Mouse (Mus musculus) forebrain, embryonic 14.5 days (tissue): ENCODE results near the gene Rnf186. TPM values are rescaled to one million over a fixed set of nuclear protein-coding genes. Genes with fewer than 3 reads are reported as not detected.
"Not testable (repeated sequence)": the region's sequence is repeated elsewhere in the genome, so short reads cannot be mapped to it uniquely, and the experiment has no call there.

Experiments used
- ATAC-seq: fragments of 200-750 bp; cut with Nextera tagmentation; 2 replicates; pipeline ENCODE4 v1.8.0; 2017; ENCODE audit warnings: mild to moderate bottlenecking, moderate library complexity
- DNase-seq: peaks from one replicate; pipeline ENCODE4 v3.0.0-alpha.2; 2015; ENCODE audit warnings: low spot score
- H3K27ac ChIP-seq: fragments of 300-500 bp; sonication (generic); 2 replicates; pipeline ENCODE4 v1.5.1; 2014; ENCODE audit warnings: low read depth, mild to moderate bottlenecking, control low read depth, low read length, moderate library complexity
- H3K27me3 ChIP-seq: fragments of 300-500 bp; sonication (generic); replicated peaks from 2 replicates; pipeline ENCODE4 v1.6.1; 2014; ENCODE audit warnings: low read length, control low read depth, mixed read lengths; ENCODE audit not compliant: control insufficient read depth, insufficient read depth
- H3K36me3 ChIP-seq: fragments of 300-500 bp; sonication (generic); 2 replicates; pipeline ENCODE4 v1.6.1; 2014; ENCODE audit warnings: low read length, control low read depth; ENCODE audit not compliant: control insufficient read depth, insufficient read depth
- H3K4me1 ChIP-seq: fragments of 300-500 bp; sonication (generic); 2 replicates; pipeline ENCODE4 v1.6.1; 2014; ENCODE audit warnings: antibody characterized with exemption, low read length, control low read depth; ENCODE audit not compliant: control insufficient read depth, insufficient read depth
- H3K4me2 ChIP-seq: fragments of 300-500 bp; sonication (generic); 2 replicates; pipeline ENCODE4 v1.6.1; 2014; ENCODE audit warnings: mild to moderate bottlenecking, control low read depth, low read length
- H3K4me3 ChIP-seq: fragments of 300-500 bp; sonication (generic); 2 replicates; pipeline ENCODE4 v1.5.1; 2014; ENCODE audit warnings: low read depth, low read length, control low read depth
- H3K9ac ChIP-seq: fragments of 300-500 bp; sonication (generic); 2 replicates; pipeline ENCODE4 v1.6.1; 2014; ENCODE audit warnings: mild to moderate bottlenecking, low read length, control low read depth, moderate library complexity
- H3K9me3 ChIP-seq: fragments of 300-500 bp; sonication (generic); replicated peaks from 2 replicates; pipeline ENCODE4 v1.6.1; 2016; ENCODE audit warnings: low read length, control low read depth, mixed read lengths; ENCODE audit not compliant: control insufficient read depth
- WGBS: fragments of 180-500 bp; shearing (Covaris S2); extraction: QIAGEN DNeasy Blood & Tissue Kit; methylation state at CpG from one replicate; pipeline ENCODE4 v1.1.7; 2014; 5-methylcytosine and 5-hydroxymethylcytosine counted together
- polyA plus RNA-seq: library from polyadenylated mRNA; unstranded; fragments of >200 nt; fragmentation: Nextera tagmentation; extraction: Ambion mirVana; gene quantifications from 2 replicates; pipeline ENCODE4 v1.2.1, GENCODE M21; 2014

The Rnf186 gene
- polyA plus RNA-seq, 1 experiment from 2014 or later = not detected

- Histone ChIP-seq H3K4me3 (no peak overlapping the region), H3K4me2 (no peak overlapping the region), H3K9ac (no peak overlapping the region), H3K9me3 (no peaks in the 10 kb centered on the region), H3K27me3 (no peaks in the 10 kb centered on the region), H3K4me1 (peaks cover 5% of the 10 kb centered on the region; the same call in 1 of the 2 replicates), H3K36me3 (no peaks in the 10 kb centered on the region), H3K27ac (no peak overlapping the region)
- ATAC-seq (no peak), DNase-seq (no peak)
- WGBS = 94% methylated on average over 15 of the region's 15 CpGs
These were observed 573 bp downstream of the Rnf186 start for GRCm38 (mm10) chr4:138967485-138967884.

- ATAC-seq = no peak
These were observed 2.1 kb downstream of the Rnf186 start for GRCm38 (mm10) chr4:138968772-138969556.

GRCm38 (mm10) chr4:138969736-138970135 lies 2.8 kb downstream of the Rnf186 start:
- ATAC-seq (no peak), DNase-seq (no peak)
- H3K27me3 ChIP-seq = no peaks in the 10 kb centered on the region
- WGBS = 64% methylated on average over 9 of the region's 9 CpGs
- peaks cover 8% of the 10 kb centered on the region; the same call in 1 of the 2 replicates for H3K4me1 ChIP-seq
- no peaks in the 10 kb centered on the region for H3K36me3 ChIP-seq
- H3K9me3 ChIP-seq = no peaks in the 10 kb centered on the region
- no peak overlapping the region for H3K4me2 ChIP-seq
- no peak overlapping the region for H3K9ac ChIP-seq
- no peak overlapping the region for H3K4me3 ChIP-seq
- H3K27ac ChIP-seq = no peak overlapping the region

More at GRCm38 (mm10) chr4:138968772-138969556, 2.1 kb downstream of the Rnf186 start:
- H3K4me3 ChIP-seq = no peak overlapping the region
- H3K9me3 ChIP-seq = no peaks in the 10 kb centered on the region
- no peak overlapping the region for H3K9ac ChIP-seq
- no peak for DNase-seq
- H3K4me1 ChIP-seq = peaks cover 8% of the 10 kb centered on the region; the same call in 1 of the 2 replicates
- WGBS = 82% methylated on average over 16 of the region's 16 CpGs
- H3K36me3 ChIP-seq = no peaks in the 10 kb centered on the region
- H3K27ac ChIP-seq = no peak overlapping the region
- no peak overlapping the region for H3K4me2 ChIP-seq
- H3K27me3 ChIP-seq = no peaks in the 10 kb centered on the region

- no peak overlapping the region for H3K9ac ChIP-seq
- 89% methylated on average over 6 of the region's 6 CpGs for WGBS
- no peak for ATAC-seq
- no peak overlapping the region for H3K4me2 ChIP-seq
- no peaks in the 10 kb centered on the region for H3K9me3 ChIP-seq
- H3K27ac ChIP-seq = no peak overlapping the region
- H3K4me3 ChIP-seq = no peak overlapping the region
- no peak for DNase-seq
- no peaks in the 10 kb centered on the region for H3K27me3 ChIP-seq
- H3K4me1 ChIP-seq = peaks cover 8% of the 10 kb centered on the region; the same call in 1 of the 2 replicates
- H3K36me3 ChIP-seq = no peaks in the 10 kb centered on the region
These were observed 4.5 kb downstream of the Rnf186 start for GRCm38 (mm10) chr4:138971371-138971770.

- Histone ChIP-seq H3K4me3 (peak overlapping the region; percentile 49), H3K27ac (no peak overlapping the region), H3K36me3 (no peaks in the 10 kb centered on the region), H3K9ac (peak overlapping the region; percentile 80), H3K27me3 (no peaks in the 10 kb centered on the region), H3K4me2 (peak overlapping the region; percentile 93), H3K4me1 (peaks cover 8% of the 10 kb centered on the region; the same call in 1 of the 2 replicates), H3K9me3 (no peaks in the 10 kb centered on the region)
- WGBS = 24% methylated on average over 20 of the region's 20 CpGs
- peak; percentile 5; the same call in 1 of the 2 replicates for ATAC-seq
- DNase-seq = peak; percentile 46
These were observed 5.4 kb downstream of the Rnf186 start for GRCm38 (mm10) chr4:138972139-138972826.

- Histone ChIP-seq H3K27ac (peak within 1 kb of the TSS; percentile 52; the same call in 1 of the 2 replicates), H3K4me1 (peaks cover 8% of the 10 kb centered on the region; the same call in 1 of the 2 replicates), H3K9ac (peak within 1 kb of the TSS; percentile 80), H3K27me3 (no peaks in the 10 kb centered on the region), H3K9me3 (no peaks in the 10 kb centered on the region), H3K36me3 (no peaks in the 10 kb centered on the region), H3K4me2 (peak within 1 kb of the TSS; percentile 93), H3K4me3 (peak within 1 kb of the TSS; percentile 49)
- DNase-seq = peak; percentile 72
- 3% methylated on average over 59 of the region's 60 CpGs for WGBS
- peak; percentile 86 for ATAC-seq
These were observed 6.2 kb downstream of the Rnf186 start, which contains the start of gene Tmco4 for GRCm38 (mm10) chr4:138972827-138973718. TSS of gene Tmco4 (plus strand) at chr4:138972888.

- H3K27ac ChIP-seq = no peak overlapping the region
- H3K4me3 ChIP-seq = peak overlapping the region; percentile 49
- 59% methylated on average over 3 of the region's 3 CpGs for WGBS
- H3K9ac ChIP-seq = peak overlapping the region; percentile 80; the same call in 1 of the 2 replicates
- ATAC-seq (peak; percentile 34; the same call in 1 of the 2 replicates), DNase-seq (no peak)
- peaks cover 8% of the 10 kb centered on the region; the same call in 1 of the 2 replicates for H3K4me1 ChIP-seq
- H3K27me3 ChIP-seq = no peaks in the 10 kb centered on the region
- H3K9me3 ChIP-seq = no peaks in the 10 kb centered on the region
- peak overlapping the region; percentile 93 for H3K4me2 ChIP-seq
- H3K36me3 ChIP-seq = no peaks in the 10 kb centered on the region
These were observed 6.8 kb downstream of the Rnf186 start for GRCm38 (mm10) chr4:138973719-138974115.

GRCm38 (mm10) chr4:138974540-138974939 lies 7.6 kb downstream of the Rnf186 start:
- not testable (repeated sequence) for ATAC-seq, H3K9me3 ChIP-seq, H3K4me2 ChIP-seq, DNase-seq, H3K4me3 ChIP-seq, H3K36me3 ChIP-seq, H3K4me1 ChIP-seq, H3K27me3 ChIP-seq, H3K27ac ChIP-seq, H3K9ac ChIP-seq
- WGBS = 71% methylated on average over 2 of the region's 2 CpGs
